Mouse (Mus musculus) cerebellum, postnatal 25 days (tissue): ENCODE measurements at regions not wholly inside any gene's neighbourhood (a gene's known extent, or its start where the extent isn't known, plus 50 kb on each side); places are given as distances from the start of the nearest gene placed in this dataset.
A peak's percentile ranks its signal among the peaks of the same experiment; 100 is the strongest.

Experiments
- DNase-seq, 2 experiments: peaks; one replicate each; pipeline ENCODE4 v3.0.0; 2021; ENCODE audit warnings: mixed read lengths in 2 of 2

DNA sequence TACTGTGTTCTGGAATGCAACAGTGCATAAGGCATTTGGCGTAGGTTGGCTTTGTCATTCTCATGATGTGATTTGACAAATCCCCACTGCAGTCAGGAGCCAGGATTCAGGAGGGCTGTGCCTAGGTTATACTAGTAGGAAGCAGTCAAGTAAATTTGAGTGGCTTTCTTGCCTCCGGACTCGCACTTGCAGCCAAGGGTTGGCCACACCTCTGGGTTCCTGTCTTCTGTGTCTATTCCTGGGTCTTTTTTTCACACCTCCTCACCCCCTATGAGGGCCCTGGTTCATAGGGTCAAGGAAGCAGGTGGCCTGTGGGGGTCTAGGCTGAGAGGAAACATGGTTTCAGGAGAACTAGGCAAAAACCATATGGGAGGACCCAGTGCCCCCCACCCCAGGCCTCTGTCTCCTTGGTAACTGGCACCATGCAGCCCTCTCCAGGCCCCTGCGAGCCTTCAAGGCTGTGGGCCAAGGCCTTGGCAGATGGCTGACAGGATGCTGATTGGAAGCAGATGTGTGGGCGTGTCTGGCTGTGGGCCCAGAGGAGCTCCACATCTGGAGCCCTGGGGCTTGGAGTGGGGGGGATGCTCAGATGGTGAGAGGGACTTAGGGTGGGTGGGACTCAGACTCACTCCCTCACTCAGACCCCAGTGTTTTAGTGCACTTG is 195.7 kb downstream of the Rgs3 start:
- DNase-seq: no peak

DNA sequence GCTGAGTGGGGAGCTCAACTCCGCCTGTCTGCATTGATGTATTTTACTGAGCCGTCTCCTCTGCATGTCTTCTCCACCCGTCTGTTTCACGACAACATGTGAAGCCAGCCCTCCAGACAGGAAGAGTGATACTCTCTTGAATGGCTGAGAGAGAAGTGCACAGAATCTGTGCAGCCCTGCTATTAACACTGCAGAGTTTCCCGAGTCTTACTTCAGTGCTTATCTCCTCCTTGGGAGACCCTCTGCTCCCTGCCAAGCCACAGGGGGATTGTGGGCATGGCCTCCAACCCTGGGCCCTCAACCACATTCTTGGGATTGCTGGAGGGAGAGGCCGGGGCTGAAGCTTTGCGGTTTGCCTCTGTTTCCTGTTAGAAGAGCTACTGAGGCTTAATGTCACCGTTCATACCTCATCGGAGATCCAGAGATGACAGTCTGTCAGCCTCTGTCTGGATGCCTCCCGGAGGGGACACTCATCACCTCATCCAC is 197.1 kb downstream of the Rgs3 start:
- DNase-seq: no peak

DNA sequence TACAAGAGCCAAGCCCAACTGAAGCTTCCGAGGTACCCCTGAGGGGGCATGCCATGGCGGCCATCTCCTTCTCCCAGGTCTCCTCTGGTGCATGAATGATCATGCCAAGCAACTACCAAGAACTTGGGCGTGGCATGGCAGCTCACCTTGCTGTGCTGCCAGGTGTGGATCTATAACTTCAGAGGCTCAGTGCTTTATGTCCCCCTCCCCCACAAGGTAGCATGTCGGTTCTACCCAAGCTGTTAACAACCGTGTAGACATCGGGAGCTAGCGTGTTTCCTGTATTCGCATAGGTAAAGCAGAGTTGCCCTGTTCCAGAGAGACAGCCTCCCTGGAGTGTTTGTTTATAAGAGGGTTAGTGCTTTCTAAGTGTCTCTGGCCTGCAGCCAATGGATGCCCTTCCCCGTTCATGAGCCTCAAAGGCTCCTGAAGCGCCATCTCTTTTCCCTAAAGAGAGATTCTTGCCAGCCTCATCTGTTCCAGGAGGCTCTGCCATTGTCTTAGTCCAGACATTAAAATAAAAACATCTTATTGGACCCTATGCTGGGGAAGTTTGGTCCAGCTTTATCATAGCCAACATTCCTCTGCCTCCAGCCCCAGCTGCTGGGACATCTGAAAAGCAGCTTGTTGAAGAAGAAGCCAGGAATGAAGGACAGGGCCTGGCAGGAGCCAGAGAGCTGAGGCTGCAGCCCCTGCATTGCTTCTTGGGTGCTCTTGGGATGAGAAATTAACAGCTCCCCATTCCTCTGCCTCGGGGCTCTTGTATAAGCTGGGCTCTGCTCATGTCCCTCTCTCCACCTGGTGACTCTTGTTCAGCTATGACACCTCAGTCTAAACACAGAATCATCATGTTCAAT is 201.3 kb downstream of the Rgs3 start:
- no peak for DNase-seq

DNA sequence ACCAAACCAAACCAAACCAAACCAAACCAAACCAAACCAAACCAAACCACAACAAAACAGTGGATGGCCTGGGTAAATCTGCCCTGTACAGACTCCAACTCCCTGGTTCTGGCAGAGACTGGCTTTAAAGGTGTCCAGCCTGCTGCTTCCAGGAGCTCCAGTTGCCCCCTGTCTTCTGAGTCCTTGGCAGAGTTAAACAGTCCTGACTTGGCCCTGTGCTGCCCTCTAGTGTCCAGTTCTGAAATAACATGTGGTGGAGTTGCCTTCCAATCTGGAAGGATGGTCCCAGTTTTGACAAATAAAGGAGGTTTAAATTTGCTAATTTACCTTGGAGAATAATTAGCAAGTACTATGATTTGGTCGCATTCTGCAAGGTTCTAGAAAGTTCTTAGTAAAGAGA is 202.0 kb downstream of the Rgs3 start:
- DNase-seq: peak; percentile 80 to 92

DNA sequence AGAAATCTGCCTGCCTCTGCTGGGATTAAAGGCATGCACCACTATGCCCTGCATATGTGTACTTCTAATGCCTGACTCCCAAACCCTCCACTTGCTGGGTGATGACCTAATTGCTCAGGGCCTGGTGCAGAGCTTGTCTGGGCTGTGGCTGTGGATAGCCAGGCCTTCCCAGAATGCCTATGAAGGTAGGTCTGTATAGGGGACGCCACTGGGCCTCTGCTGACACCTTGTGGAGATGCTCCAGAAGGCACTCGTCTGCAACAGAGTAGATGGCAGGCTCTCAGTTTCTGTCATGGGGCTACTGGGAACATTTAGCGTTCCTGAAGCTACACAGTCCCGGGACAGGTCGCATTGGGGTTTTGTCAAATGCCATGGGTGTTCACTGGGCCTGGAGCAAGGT is 201.4 kb upstream of the Zfp618 start:
- DNase-seq: peak; percentile 89 to 93

DNA sequence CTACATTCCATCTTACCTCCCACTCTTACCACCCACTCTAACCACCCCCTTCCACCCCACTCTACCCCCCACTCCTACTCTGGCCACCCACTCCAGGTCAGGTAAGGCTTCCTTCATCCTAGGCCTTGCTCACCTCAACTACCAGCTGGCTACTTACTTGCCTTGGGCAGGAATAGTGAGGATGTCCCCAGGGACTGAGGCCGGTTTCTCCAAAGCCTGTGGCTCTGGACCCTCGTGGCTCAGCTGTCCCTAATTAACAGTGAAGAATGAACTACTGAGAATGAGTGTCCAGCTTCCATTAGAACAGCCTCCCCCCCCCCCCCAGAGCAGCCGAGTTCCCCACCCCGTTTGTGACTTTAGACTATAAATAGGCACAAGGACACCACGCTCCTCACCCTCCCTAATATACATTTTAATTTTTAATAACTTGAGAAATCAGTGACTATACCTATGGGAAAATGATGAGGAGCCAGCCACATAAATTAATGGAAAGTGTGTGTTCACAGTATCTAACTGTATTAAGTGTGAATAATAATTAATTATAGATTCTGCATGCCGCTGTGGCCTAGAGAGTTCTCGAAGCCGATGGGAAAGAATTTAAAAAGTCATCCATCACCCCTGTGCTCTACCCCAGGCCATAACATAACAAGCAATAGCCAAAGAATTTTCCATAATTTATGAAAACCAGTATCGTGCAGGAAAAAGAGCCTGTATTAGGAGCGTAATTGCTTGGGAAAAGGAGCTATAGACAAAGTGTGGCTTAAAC is 195.7 kb upstream of the Zfp618 start:
- DNase-seq: no peak

DNA sequence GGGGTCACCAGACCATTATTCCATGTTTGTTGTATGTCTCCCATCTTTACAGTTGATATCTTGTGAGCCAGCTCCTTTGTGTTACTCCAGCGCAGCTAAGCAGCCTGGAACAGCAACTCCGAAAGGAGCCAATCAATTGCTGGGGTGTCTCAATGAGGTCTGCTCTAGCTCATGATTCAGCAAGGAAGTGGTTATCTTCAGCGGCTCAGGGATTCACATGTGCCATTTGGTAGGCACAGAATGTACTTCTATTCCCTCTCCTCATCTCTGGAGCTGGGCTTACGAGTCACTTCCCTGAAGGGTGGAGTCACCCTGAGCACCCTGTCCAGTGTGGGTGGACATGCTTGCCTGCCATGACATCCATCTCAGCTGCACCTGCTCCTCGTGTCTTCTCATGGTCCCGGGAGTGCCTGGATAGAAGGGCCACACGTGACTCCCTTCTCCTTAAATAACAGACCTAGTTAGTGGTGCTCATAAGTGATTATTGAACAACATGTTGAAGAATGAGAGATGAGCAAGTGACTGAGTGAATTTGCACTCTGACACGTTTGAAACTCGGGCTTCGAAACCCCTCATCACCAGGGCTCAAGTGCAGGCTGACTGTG is 190.3 kb upstream of the Zfp618 start:
- no peak for DNase-seq

DNA sequence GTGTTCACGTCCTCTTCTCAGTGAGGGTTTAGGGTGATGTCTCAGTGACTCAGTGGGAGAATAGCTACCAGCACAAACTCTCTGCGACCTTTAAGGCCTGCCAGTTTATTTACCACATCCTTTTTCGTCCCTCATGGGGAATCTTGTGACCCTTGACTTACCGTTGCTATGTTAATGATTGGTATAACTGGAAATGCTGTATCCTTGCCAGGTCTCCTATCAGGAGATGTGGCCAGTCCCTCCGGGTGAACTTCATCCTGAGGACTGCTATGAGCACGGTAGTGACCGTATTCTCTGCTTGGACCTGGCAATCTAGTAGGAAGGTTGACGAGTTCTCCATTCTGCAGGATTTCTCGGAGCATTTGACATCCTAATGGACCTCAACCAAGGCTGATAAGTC is 188.5 kb upstream of the Zfp618 start:
- DNase-seq: no peak

DNA sequence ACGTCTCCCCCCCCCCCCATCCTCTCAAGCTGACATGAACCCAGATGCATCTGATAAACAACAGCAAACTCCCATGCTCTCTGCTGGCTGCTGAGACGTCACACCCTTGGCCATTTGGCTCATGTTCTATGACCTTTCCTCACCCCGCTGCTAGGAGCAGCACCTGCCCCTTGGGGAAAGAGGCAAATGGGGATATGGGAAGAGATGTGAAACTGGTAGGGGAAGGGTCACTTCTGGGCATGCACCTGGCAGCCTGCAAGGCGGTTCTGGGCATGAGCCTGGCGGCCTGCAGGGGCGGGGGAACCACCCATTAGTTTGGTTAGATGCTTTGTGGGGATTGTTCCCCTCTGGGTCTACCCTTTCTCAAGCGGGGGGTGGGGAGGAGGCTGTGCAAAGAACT is 187.9 kb upstream of the Zfp618 start:
- DNase-seq: no peak

DNA sequence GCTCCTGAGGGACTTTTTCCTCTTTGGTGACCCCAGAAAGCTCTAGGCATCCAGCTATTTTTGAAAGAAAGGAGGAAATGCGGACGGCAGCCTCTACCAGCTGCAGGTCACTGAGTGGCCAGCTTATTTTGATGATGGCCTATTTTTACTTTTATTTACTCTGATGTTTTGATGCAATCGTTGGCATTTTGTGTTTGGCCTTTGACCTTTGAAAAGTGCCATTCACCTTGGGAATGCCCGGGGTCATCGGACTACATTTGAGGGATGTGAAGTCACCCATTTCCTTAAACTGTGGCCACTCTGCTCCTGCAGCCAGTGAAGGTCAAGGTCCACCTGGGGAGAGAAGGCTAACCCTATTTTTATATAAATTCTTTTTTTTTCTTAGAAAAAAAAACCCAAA is 186.8 kb upstream of the Zfp618 start:
- DNase-seq: no peak

DNA sequence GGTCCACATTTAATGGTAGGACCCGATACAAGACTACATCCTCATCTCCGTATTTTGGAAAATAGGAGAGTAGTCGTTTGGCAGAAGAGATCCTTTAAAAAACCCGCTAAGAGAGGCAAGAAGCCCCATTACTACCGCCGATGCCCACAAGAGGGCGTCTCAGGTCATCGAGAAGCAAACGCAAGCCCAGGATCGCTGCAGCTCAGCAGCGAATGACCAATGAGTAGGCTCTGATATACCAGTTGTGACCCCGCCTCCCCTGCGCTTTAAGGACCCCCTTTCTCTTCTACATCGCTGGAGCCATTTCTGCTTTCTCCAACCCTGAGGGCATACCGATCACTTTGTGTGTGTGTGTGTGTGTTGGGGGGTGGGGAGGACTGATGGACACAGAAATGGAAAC is 185.0 kb upstream of the Zfp618 start:
- DNase-seq: peak; percentile 89 to 95

DNA sequence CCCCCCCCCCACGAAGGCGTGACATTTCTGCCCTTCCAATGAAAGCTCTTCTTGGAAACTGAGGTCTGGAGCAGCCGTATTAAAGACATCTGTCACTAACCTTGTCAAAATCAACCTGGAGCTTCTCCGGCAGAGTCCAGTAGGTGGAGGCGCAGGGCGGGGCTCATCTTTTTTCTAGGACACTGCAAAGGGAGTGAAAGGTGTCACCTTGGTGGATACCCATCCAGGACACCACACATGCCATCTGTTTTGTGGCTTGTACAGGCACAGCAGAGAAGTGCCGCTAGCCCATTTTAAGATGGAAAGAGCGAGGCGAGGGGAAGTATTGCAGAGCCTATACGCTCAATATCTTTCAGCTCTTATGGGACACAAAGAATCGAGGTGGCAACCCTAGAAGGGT is 184.5 kb upstream of the Zfp618 start:
- peak in 1 of 2 experiments; percentile 35 for DNase-seq

DNA sequence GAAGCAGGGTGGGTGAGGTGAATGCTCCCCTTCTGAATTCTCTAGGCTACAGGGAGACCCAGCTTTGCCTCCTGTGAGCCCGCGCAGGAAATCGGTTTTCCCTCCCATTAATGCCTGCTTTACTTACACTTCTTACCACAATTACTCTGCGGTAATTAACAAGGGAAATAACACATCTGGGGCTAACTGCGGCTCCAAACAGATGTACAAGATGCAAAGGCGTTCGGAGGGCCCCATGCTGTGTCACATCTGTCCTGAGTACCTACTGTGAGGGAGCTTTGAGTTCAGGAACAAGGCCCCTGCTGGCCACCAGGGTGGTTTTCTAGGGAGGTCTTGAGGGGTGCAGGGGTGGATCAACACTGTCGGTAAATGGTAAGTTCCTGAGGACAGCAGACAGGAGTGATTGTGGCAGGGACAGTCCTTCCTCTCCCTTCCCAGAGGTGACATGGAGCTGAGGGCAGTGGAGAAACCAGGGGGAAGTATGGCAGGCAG is 184.0 kb upstream of the Zfp618 start:
- no peak for DNase-seq

DNA sequence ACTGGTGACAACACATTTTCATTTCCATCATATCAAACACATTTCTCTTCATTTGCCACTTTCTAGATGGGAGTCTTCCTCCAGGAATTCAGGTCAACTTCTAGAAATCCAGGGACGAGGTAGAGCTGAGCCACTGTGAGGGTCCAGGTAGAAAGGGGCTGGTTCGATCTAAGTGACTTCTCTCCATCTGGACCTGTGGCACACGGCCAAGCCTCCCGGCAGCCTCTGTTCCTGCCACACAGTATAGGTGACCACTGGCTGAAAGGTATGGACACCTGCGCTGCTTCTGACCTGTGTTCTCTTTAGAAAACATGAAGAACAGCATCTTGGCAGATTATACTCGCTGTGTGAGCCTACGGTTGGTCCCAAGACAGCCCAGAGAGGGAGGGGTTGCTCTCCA is 179.7 kb upstream of the Zfp618 start:
- peak in 1 of 2 experiments; percentile 48 for DNase-seq

DNA sequence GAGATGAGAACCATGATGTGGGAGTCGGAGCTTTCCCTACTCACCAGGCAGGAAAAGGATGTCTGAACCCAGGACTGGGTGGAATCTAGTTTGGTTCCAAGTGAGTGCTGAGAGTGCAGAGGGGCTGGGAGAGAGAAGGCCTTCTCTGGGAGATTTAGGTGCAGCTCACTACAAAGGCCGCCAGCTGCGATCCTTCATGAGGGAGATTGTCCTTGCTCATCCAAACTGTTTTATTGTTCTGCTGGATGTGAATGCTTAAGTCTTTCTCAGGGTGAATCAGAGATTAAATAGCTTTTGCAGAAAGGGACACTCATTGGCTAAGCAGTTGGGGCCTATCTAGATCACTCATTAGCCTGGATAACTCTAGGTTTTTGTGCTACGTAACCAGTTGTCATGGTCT is 175.7 kb upstream of the Zfp618 start:
- DNase-seq: no peak

DNA sequence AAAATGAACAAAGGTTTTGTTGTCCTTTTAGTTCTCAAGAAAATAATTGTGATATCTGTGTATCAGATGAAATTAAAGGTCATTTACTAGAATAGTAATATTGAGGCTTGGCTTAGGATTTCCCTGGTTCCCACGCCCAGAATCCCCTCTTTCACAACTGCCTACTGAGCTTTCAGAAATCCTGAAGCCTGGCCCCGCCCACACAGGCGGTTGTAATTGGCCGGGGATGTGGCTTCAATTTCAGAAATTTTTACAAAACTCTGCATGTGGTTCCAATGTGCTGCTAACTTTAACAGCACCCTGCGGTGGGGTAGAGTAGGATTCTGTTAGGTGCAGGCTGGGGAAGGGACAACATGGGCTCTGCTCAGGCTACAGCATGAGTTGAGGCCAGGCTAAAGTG is 171.8 kb upstream of the Zfp618 start:
- DNase-seq: no peak

DNA sequence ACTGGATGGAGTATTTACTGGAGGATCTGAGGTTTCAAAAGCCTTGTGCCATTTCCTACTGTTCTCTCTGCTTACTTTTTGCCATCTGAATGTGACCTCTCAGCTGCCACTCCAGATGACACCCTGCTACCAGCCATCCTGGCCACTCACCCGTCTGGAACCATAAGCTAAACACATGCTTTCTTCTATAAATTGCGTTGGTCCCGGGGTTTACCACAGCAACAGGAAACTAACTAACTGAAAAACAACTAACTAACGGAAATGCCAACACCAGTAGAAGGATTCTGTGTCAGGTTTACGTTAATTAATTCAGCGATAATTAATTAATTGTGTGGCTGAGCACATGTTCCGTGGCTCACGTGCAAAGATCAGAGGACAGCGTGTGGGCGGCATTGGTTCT is 169.8 kb upstream of the Zfp618 start:
- DNase-seq: no peak

DNA sequence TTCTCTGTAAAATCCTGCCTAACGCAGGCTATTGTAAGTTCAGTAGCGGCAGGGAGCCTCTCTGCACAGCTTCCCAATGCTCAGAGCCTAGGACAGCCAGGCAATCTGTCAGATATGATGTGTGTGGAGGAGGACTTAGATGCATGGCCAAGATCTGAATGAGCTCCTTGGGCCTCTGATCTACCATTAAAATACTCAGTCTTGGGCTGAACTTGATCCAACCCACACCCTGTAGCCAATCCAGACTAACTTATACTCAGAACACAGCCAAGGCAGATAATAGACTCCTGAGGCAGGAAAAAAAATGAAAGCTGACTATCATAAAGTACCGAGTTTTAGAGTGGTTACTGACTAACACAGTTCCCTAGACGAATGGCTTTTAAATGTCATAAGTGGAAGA is 165.4 kb upstream of the Zfp618 start:
- DNase-seq: no peak

DNA sequence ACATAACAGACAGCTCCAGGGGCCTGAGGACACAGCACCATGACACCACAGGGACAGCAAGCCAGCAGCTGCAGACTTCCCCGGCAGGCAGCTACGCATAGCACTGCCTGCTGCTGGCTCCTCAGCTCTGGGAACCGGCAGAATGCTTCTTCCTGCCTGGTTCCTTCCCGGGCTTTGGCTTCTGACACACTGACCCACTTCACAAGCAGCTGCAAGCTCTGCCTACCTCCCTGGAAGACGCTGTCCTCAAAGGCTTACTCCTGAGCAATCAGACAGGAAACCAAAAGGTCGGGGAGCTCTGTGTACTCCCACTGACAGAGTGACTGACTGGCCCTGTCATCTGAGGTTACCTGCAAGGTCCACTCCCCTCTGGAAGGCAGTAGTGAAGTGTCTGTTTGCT is 159.5 kb upstream of the Zfp618 start:
- DNase-seq: no peak

DNA sequence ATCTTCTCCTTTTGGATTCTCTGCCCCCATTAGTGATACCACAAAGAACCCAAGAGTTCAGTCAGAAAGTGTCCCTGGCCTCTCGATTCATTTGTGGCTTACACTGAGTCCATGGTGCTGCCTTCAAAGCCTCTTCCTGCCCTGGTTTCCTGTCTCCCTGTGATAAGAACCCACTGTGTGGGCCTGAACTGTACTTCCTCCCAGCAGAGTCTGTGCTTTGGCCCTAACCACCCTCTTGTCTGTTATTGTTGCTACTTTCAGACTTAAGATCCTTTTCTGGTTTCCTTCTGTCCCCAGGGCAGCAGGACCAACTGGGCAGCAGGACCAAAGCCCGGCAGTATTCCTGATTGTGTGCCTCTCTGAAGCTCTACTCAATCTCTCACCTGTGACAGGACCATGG is 158.6 kb upstream of the Zfp618 start:
- no peak for DNase-seq

DNA sequence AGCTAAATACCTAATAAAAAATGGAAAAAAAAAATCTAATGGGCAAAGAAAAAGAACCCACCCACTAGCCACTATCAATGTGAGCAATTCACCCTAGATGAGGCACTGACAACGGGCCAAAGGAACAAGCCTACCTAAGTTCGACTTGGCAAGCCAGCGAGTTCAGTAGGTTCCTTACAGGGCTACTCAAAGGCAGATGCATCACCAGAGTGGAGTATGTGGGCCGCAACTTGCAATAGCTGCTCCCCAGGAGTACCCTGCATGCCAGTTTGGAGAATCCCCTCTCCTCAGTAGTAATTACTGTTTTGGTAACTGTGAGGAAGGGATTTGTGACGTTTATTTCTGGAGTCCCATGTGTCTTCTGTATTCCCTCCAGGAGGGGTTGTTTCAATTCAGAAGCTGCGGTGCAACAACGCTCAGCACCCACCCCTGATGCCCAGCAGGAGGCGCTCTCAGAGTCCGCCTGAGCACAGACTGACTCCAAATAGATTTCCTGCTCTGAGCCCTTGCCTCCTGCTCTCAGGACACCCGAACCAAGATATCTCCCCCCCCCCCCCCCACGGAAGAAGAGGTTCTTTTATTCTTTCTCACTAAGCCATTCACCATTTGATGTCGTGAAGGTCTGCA is 157.3 kb upstream of the Zfp618 start:
- no peak for DNase-seq

DNA sequence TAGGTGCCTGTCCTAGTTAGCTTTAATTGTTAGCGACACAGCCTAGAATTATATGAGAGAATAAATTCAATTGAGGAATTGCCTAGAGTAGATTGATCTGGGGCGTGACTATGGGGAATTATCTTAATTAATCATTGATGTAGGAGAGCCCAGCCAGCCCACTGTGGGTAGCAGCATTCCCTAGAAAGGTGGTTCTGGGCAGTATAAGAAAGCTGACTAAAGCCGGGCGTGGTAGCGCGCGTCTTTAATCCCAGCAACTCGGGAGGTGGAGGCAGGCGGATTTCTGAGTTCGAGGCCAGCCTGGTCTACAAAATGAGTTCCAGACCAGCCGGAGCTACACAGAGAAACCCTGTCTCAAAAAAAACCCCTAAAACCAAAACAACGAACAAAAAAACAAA is 156.8 kb upstream of the Zfp618 start:
- no peak for DNase-seq

DNA sequence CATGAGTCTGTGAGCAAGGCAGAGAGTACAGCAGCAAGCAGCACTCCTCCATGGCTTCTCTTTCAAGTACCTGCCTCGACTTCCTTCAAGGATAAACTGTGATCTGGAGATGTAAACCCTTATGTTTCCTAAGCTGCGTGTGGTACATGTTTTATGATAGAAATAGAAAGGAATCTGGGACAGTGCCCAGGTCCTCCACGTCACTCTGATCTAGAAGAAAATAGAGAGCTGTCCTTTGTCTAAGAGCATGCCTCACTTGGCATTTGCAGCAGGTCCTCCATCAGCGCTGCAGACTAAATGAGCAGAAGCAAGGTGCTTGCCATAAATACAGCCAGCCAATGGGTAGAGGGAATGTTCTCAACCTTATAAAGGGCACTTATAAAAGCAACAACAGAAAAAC is 156.3 kb upstream of the Zfp618 start:
- DNase-seq: no peak
